Mouse (Mus musculus): ENCODE data around the gene Chp2. TPM values are rescaled to one million over a fixed set of nuclear protein-coding genes. Genes with fewer than 3 reads are reported as not detected.

Gene Chp2
- total RNA-seq (2021): 1 to 10 TPM; 2.5 to 3.0 TPM

DNA sequence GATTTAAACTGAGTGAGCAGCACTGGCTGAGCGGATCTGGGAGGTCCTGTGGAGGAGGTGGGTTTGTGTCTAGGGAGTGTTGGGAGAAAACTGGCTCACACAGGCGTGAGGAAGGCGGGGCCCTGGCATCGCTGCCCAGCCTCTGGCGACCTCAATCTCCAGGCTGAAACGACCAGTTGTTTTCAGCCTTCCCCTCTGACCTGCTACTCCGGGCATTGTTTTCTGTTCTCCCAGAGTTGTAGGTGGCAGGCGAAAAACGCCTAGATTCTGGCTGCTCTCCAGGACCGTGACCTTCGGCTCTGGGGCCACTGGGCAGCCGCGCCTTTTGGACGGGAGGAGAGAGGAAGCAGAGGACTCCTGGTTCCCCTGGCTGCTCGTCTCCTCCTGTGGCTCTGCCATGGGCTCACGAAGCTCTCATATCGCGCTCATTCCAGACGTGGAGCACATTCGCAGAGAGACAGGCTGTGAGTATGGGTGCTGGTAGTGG is at the start of gene Chp2:
TSS of gene Chp2 (plus strand) at position 182 of the 487 bp plus-strand sequence.
- DNase-seq (ENCODE audit: low spot score): peak; percentile 44
- intact Hi-C loops (cut with DNase I): no loop called here

DNA sequence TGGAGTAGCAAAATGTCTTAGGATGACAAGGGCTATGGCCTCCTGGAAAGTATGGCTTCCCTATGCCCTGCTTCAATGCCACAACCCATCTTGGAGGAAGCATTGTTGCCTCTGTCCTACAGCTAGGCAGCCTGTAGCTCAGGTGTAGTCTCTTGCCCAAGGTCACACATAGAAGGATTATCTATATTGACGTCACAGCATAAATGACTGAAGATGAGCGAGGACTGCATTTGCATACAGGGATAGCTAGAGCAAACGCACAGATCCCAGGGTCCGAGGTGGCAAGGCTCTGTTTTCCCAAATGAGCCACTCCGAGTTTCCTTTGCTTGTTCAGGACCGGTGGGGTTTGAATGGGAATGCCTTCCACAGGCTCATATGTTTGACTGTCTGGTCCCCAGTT is 48.6 kb upstream of the Chp2 start:
- DNase-seq (ENCODE audit: low spot score): no peak
- intact Hi-C loops (cut with DNase I): no loop called here

DNA sequence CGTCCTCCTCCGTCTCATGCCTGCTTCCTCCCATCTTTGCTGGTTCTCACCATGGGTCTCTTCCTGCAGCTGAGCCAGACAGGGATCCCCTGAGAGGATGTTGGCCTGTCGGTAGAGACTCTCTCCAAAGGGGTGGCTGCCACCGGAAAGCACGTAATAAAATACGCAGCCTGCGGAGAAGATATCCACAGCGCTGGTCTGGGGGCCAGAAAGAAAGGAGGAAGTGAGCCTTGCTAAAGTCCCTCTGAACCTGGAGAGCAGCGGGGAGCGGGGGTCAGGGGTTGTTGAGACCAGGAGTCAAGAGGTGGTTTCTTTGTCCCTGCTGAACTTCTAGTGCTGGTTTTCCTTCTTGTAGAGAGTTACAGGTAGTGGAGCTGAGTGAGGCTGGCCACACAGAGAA is 47.7 kb upstream of the Chp2 start:
- DNase-seq (ENCODE audit: low spot score): no peak
- intact Hi-C loops (cut with DNase I): no loop called here

DNA sequence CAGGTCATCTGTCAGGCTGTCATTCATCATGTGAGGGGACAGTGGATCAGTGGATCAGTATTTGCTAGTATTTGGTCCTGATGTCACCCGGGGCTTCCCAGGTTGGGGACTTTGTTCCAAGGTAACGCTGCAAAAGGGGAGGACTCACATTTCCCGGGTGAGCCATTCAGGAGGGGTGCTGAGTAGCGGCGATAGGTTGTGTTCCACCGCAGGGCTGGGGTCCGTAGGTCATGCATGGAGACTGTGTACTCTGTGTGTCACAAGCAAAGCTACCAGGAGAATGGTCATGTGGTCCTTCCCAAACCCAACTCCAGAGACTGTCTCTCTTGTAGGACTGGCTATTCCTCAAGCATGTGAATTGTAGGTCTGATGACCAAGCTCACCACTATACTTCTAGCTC is 38.6 kb upstream of the Chp2 start:
- intact Hi-C loops (cut with DNase I): no loop called here
- no peak for DNase-seq (ENCODE audit: low spot score)

DNA sequence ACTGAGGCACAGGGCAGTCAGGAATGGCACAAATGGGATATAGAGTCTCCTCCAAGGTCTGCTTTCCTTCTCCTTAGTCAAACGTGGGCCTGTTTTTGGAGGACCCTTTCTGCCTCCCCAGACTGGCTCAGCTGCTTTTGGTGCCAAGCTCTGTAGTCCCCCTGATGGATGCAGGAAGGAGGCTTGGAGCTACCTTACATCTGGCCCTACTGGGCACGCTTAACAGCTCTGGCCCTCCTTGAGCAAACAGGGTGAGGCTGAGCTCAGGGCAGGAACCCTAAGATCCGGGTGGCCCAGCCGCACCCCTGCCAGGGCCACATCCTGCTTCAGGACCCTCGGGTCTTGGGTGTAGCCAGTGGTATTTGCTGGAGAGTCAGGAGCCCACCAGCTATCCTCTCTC is 34.7 kb upstream of the Chp2 start:
- no peak for DNase-seq (ENCODE audit: low spot score)
- intact Hi-C loops (cut with DNase I): no loop called here

DNA sequence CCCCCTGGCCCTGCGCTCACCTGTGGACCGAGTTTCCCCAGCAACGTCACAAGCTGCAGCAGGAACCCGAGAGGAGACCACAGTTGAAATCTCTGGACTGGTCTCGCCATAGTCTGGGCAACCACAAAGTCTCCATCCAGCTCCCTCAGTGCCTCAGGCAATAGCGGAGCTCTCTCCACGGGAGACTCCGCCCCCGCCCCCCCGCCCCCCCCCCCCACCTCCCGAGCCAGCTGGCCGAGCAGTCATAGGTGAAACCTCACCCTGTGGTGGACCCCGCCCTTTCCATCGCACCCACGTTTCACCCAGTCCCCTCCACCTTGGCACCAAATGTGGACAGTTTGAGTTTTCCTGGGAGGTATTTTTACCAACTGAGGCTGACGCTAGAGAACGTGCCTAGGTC is 33.3 kb upstream of the Chp2 start, which contains the start of gene Ern2:
TSS of gene Ern2 (minus strand) at position 165 of the 400 bp plus-strand sequence.
- intact Hi-C loops (cut with DNase I): no loop called here

DNA sequence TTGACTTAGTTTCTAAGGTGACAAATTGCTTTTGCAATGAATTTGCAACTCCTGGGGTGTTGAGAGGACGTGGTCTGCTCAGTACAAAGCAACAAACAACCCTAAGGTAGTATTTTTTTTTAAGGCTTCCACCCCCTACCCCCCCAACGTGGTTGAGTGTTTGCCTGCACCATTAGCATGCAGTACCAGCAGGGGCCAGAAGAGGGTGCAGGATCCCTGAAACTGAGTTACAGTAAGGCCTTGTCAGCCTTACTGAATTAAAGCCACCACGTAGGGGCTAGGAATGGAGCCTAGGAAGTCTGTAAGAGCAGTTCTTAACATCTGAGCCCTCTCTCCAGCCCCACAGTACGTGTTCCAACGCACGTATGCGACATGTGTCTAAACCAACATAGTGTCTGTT is 29.8 kb upstream of the Chp2 start:
- DNase-seq (ENCODE audit: low spot score): no peak
- intact Hi-C loops (cut with DNase I): no loop called here

More for the DNA sequence above, 33.3 kb upstream of the Chp2 start, which contains the start of gene Ern2:
- DNase-seq (ENCODE audit: low spot score): no peak

DNA sequence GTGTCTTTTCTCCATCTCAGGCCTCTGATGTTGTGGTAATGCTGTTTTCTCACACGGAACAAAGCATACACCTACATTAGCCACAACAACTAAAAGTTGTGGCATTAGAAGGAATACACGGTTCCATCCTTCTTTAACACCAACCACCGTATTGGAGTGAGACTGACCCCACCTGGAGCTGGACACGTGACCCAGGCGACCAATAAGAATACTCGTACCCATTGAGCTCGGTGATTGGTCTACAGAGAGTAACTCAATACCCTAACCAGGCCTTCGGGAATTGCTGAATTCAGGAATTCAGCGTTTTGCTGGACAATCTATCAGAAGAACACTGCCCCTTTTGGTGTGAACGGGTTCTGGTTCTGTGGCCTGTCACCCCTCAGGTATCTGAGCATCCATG is 28.2 kb upstream of the Chp2 start:
- intact Hi-C loops (cut with DNase I): no loop called here
- DNase-seq (ENCODE audit: low spot score): no peak

DNA sequence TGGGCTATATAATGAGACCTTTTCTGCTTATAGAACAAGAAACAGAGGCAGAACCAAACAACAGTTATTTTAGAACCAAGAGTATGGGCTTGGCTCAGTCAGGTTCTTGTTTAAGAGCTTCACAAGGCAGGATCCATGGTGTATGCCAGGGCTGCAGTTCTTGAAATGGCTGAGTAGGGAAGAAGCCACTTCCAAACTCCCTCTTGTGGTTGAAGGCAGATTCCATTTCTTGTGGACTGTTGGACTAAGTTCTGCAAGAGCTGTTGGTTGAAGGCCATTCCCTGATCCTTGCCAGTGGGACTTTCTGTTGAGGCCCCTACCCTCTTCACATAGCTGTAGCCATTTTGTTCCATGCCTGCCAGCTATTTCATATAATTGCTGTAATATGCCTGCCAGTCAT is 25.4 kb upstream of the Chp2 start:
- intact Hi-C loops (cut with DNase I): no loop called here

DNA sequence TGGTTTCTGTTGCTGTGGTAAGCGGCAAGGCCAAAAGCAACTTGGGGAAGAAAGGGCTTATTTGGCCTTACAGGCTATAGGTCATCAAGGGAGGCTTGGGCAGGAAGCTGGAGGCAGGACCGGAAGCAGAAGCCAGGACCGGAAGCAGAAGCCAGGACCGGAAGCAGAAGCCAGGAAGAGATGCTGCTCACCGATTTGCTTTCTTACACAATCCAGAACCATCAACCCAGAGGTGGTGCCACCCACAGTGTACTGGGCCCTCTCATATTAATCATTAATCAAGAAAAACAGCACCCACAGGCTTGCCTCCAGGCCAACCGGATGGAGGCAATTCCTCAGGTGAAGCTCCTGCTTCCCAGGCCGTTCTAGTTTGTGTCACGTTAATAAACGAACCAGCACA is 22.5 kb upstream of the Chp2 start:
- no peak for DNase-seq (ENCODE audit: low spot score)
- intact Hi-C loops (cut with DNase I): loop anchor here (5.0 kb wide), 1 partner anchor 94 kb away; the partner anchor contains the start of gene Ndufab1

More for the DNA sequence above, 25.4 kb upstream of the Chp2 start:
- no peak for DNase-seq (ENCODE audit: low spot score)

DNA sequence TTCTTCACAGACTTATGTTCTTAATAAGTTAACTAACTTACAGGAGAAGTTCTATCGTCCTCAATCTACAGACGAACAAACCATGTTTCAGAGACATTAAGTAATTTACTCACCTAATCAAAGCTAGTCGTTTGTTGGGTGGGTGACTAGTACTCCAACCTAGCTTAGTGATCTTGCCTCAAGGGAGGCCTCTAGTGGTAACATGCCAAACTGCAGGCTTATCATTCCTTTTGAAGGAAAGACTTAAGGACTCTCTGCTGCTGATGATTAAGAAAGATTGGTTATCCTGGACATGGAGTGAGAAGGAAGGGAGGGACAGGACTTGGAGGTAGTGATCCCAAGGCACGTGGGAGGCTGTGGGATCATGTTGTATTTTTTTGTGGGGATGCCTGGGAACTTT is 22.0 kb upstream of the Chp2 start:
- intact Hi-C loops (cut with DNase I): loop anchor here (5.0 kb wide), 1 partner anchor 95 kb away; the partner anchor contains the start of gene Ndufab1

DNA sequence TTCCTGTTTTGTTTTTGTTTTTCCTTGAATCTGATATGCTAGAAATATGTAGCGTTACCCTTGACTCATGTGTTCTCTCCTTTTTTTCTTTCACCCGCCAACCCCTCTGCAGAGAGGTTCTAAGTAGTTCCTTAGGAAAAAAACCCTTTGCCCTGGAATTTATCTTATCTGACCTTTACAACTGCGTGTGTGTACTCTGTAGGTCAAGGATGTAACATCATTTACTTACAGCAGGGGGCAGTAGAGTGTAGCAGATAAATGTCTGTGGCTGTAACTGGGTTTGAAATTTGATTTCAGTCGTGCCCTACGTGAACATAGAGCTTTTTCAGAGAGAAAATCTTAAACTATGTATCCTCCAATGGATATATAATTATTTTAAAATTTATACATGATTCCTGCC is 20.0 kb upstream of the Chp2 start:
- intact Hi-C loops (cut with DNase I): loop anchor here (2.0 to 5.0 kb wide), 2 partner anchors 97 to 262 kb away; partner anchors contain the start of gene Ndufab1
- no peak for DNase-seq (ENCODE audit: low spot score)

More for the DNA sequence above, 22.0 kb upstream of the Chp2 start:
- DNase-seq (ENCODE audit: low spot score): no peak

DNA sequence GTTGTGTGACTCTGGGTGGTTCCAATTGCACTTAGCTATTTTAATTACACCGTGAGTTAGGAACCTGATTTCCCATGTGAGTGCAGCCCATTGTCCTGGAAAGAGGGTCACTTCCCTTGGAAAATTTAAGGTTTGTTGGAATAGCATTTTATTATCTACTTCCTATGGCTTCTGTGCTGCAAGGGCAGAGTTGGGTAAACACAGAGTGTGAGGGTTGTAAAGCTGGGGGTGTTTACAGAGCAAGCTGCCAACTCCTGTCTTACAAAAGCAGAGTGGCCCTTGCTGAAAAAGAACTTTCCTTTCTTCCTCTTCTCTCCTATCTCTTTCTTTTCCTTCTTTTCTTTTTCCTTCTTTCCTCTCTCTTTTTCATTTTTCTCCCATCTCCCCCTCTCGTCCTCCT is 15.4 kb upstream of the Chp2 start:
- intact Hi-C loops (cut with DNase I): no loop called here
- DNase-seq (ENCODE audit: low spot score): no peak

DNA sequence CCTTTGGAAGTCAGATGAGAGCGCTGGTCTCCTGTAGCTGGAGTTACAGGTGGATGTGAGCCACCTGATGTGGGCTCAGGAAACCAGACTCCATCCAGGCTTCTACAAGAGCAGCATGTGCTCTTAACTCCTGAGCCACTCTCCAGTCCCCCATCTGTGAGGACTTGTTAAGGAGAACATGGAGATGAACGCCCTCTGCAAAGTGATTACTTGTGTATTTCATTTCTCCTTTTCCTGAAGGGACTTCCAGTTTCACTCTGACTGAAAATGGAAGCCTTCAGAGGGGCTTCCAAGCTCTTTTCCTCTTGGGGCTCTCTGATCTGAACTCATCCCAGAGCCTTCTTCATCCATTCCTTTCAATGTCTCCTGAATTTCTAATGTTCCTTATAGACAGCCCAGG is 13.2 kb upstream of the Chp2 start:
- intact Hi-C loops (cut with DNase I): no loop called here
- DNase-seq (ENCODE audit: low spot score): no peak

DNA sequence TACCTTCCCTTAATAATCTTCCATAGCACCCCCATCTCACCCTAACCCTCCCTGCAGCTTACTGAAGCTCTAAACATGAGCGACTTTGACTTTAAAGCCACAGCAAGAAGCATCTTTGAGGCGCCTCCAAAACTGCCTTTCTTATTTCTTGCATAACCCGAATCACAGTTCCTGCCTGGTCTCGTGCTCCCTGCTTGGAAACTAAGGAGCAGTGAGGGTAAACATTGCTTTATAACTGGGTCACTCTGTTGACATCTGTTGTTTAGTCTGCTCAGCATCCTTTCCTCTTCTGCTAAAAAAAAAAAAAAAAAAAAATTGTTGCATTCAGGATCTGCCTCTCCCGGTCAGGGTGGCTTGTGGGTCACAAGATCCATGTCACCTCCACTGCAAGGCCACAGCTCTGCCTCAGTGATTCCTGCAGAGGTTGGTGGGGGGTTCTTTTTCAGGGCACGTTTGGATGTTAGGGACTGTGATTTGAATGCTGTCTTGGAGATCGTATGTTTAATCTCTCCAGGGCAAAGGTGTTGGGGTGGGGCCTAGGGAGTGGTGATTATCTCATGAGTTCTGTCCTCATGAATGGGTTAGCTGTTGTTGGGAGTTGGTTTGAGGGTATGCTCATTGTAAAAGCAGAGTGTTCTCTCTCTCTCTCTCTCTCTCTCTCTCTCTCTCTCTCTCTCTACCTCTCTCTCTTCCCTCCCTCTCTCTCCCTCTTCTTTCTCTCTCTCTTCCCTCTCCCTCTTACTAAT is 10.8 kb upstream of the Chp2 start:
- intact Hi-C loops (cut with DNase I): no loop called here
- DNase-seq (ENCODE audit: low spot score): no peak

DNA sequence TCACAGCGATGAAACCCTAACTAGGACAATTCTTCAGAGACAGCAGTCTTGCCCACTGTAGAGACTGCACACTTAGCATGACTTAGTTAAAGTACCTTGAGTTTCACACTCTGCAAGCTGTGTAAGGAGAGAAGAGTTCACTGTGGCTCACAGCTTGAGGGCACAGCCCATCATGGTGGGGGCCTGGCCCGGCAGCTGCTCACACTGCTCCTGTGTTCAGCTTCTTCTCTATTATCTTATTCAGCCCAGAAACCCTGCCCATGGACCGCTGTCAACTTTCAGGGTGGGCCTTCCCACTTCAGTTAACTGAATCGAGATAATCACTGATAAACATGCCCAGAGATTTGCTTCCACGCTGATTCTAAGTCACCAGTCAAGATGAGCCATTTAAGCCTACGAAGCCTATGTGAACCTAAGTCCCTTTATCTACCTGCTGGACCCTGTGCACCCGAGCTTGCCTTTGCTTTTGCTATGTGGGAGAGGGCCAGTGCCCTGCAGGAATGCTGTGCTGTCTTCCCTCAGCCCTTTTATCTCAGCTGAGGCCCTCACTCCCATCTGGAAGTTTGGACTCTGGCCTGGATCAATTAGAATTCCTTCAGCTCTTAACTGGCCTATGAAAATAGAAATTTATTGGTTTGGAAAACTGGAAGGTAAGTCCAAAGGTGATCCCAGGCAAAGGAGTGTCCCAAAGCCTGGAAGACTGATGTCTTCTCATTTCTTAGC is 6.9 kb downstream of the Chp2 start:
- intact Hi-C loops (cut with DNase I): no loop called here
- no peak for DNase-seq (ENCODE audit: low spot score)

DNA sequence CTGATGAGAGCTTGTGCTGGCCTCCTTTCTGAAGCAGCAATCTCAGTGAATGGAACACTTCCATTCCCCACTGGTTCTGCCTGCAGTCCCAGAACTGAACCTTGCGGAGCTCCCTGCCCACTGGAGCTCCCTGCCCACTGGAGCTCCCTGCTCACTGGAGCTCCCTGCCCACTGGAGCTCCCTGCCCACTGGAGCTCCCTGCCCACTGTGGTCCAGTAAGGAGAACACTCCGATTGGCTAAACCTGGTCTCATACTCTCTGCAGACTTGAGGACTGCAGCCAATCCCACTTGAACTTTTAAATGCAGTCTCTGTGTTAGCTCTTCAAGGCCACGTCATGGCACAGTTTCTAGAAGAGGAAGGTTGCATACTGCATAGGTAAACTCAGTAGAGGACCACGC is 7.4 kb downstream of the Chp2 start:
- intact Hi-C loops (cut with DNase I): no loop called here

DNA sequence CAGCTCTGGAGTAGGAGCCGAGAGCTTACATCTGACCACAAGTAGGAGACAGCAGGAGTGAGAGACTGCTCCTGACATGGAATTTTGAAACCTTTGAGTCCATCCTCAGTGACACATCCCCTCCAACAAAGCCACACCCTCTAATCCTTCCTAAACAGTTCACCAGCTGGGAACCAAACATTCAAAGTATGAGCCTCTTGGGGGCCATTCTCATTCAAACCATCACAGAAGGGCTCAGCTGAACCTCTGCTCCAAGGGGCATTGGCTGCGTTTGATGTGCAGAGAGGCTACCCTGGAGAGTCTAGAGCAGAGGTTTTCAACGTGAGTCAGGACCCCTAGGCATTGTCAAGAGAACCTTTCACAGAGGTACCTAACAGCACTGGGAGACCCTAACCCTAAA is 10.0 kb downstream of the Chp2 start:
- intact Hi-C loops (cut with DNase I): no loop called here
- DNase-seq (ENCODE audit: low spot score): no peak

More for the DNA sequence above, 7.4 kb downstream of the Chp2 start:
- no peak for DNase-seq (ENCODE audit: low spot score)

DNA sequence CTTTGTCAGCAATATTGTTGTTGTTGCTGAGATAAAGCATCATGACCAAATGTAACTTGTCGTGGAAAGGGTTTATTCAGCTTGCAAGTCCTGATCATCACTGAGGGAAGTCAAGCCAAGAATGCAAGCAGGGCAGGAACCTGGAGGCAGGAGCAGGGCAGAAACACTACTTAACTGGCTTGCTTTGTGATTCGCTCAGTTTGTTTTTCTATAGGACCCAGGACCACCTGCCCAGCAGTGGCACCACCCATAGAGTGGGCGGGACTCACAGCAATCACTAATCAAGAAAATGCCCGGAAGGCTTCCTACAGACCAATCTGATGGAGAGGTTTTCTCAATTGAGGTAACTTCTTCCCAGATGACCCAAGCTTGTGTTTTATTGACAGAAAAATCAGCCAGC is 10.6 kb downstream of the Chp2 start:
- intact Hi-C loops (cut with DNase I): no loop called here
- DNase-seq (ENCODE audit: low spot score): no peak

DNA sequence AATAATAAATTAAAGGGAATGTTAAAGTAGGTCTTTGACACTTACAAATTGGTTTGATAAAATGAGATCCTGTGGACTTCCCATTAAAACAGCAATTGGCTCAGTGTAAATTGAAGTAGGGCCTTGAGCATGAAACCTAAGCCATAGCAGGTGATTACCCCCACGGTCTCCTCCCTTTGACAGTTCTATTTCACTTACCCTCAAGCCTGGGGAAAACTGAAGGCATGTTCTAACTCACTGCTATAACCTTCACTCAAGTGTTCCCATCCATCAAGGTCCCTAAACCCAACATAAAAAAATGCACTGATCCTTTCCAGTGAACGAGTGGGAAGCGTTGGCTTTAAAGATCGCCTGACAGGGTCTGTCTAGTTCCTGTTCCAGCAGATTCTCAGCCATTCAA is 11.6 kb downstream of the Chp2 start:
- no peak for DNase-seq (ENCODE audit: low spot score)
- intact Hi-C loops (cut with DNase I): no loop called here

DNA sequence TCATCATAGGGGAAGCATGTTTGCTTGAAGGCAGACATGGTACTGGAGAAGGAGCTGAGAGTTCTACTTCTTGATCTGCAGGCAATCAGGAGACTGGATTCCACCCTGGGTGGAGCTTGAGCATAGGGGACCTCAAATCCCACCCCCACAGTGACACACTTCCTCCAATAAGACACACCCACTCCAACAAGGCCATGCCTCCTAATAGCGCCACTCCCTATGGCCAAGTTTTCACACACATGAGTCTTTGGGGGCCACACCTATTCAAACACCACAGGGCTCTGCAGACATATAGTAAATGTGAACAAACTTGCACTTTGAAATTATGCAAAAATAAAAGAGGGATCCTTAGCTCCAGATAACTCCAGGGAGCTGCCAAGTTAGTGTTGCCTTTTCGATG is 19.6 kb downstream of the Chp2 start:
- intact Hi-C loops (cut with DNase I): no loop called here
- no peak for DNase-seq (ENCODE audit: low spot score)

Data from heart, postnatal 25 days (tissue).